Mouse (Mus musculus) myocyte (in vitro differentiated cells): ENCODE data around the gene Bin2.

Source experiments
- MAX ChIP-seq: IDR thresholded peaks from one replicate; pipeline ENCODE4 v1.6.1; 2011; ENCODE audit warnings: low read depth, mild to moderate bottlenecking, control low read depth
- MYOD1 ChIP-seq, 3 experiments: IDR thresholded peaks; one replicate each; pipeline ENCODE4 v1.6.1; 2011; ENCODE audit warnings: control low read depth in 2 of 3, low read depth in 2 of 3, mild to moderate bottlenecking in 2 of 3, moderate library complexity in 1 of 3; ENCODE audit not compliant: insufficient read length in 2 of 3, control insufficient read depth in 1 of 3
- POLR2A ChIP-seq: IDR thresholded peaks from one replicate; pipeline ENCODE4 v1.6.1; 2011; ENCODE audit warnings: low read depth, mild to moderate bottlenecking, control low read depth, moderate library complexity; ENCODE audit not compliant: insufficient read length
- POLR2AphosphoS2 ChIP-seq: IDR thresholded peaks from one replicate; pipeline ENCODE4 v1.6.1; 2011; ENCODE audit warnings: low read depth, control low read depth; ENCODE audit not compliant: insufficient read length

- no peak for TF ChIP-seq MYOD1 (IDR thresholded peaks at IDR 0.05; ENCODE audit: control insufficient read depth in 1 of 3, insufficient read length in 2 of 3, low read depth in 2 of 3)
- no peak for TF ChIP-seq POLR2A
- TF ChIP-seq MAX = no peak
- TF ChIP-seq POLR2AphosphoS2 = no peak
Observed at GRCm38 (mm10) chr15:100686434-100686833, 17.1 kb upstream of the Bin2 start.
